Mouse (Mus musculus): ENCODE data around the gene Rimklb. TPM values are rescaled to one million over a fixed set of nuclear protein-coding genes. Genes with fewer than 3 reads are reported as not detected.

Gene Rimklb
- polyA plus RNA-seq, 1 experiment: 0.27 TPM

GRCm38 (mm10) chr6:122505041-122505440 is 6.5 kb upstream of the Rimklb start:
- no peak overlapping the region for H3K4me3 ChIP-seq (ENCODE audit: insufficient read depth, low read depth, low read length)
- no peaks in the 10 kb centered on the region for H3K27me3 ChIP-seq (replicated peaks; ENCODE audit: control insufficient read depth, insufficient read depth, low read length)
- no peaks in the 10 kb centered on the region for H3K36me3 ChIP-seq (ENCODE audit: control insufficient read depth, insufficient read depth, low read length)
- no peak for TF ChIP-seq POLR2A (IDR thresholded peaks at IDR 0.05; ENCODE audit: low read depth, low read length)
- no peak for TF ChIP-seq CTCF (conservative IDR thresholded peaks at IDR 0.05; ENCODE audit: insufficient read depth, insufficient read length, low read depth, low read length)
- DNase-seq: no peak
- no peaks in the 10 kb centered on the region for H3K4me1 ChIP-seq (ENCODE audit: control insufficient read depth, insufficient read depth, low read length)
- no peak overlapping the region for H3K27ac ChIP-seq (ENCODE audit: insufficient read depth, low read depth, low read length)
- WGBS: 34% methylated on average over 4 of the region's 4 CpGs

- no peak for TF ChIP-seq CTCF (conservative IDR thresholded peaks at IDR 0.05; ENCODE audit: insufficient read depth, insufficient read length, low read depth, low read length)
- no peak for TF ChIP-seq POLR2A (IDR thresholded peaks at IDR 0.05; ENCODE audit: low read depth, low read length)
- Histone ChIP-seq H3K27ac (ENCODE audit: insufficient read depth, low read depth, low read length) (no peak overlapping the region), H3K27me3 (replicated peaks; ENCODE audit: control insufficient read depth, insufficient read depth, low read length) (no peaks in the 10 kb centered on the region; the same call in 1 of the 2 replicates), H3K4me1 (ENCODE audit: control insufficient read depth, insufficient read depth, low read length) (0 out of 2 replicates have a peak, but pooled peaks cover 4% of the 10 kb centered on the region), H3K36me3 (ENCODE audit: control insufficient read depth, insufficient read depth, low read length) (no peaks in the 10 kb centered on the region), H3K4me3 (ENCODE audit: insufficient read depth, low read depth, low read length) (no peak overlapping the region)
- DNase-seq: peak; percentile 34
- 33% methylated on average over 5 of the region's 5 CpGs for WGBS
These were observed 2.1 kb downstream of the Rimklb start for GRCm38 (mm10) chr6:122496501-122496900.

DNA sequence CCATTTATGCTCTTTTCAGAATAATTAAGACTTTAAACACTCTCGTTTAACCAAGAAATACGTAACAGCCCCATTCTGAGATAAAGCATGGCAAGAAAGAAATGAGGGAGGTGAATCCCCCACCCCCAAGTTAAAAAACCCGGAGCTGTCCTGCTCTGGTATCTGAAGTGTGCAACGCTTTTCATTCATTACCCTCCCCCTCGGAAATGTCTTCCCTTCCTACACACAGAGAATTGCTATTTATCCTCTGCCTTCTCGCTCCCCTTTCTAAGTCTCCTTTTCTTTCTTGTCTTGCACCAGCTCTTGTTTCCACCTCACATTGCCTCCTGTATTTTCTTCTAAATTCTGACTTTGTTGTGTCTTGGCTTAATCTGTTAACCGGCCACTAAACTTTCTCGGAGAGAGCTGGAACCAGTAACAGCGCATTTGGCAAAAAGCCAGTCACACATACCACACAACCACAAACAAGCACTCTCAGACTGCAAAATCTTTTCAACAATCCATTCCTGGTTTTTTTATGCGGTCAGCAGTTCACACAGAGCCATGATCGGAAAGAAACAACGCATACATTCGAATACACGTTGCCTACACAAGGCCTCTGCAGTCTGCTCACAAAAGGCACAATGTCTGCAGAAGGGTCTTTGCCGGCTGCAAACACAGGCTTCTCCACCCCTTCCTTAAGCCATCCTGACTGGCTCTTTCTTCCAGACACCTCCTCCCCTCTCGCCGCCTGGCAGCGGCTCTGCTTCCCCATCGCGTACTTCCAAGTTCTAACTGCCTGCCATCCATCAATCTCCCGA is 3.3 kb downstream of the Rimklb start:
- no peak overlapping the region for H3K4me3 ChIP-seq (ENCODE audit: insufficient read depth, low read depth, low read length)
- 0 out of 2 replicates have a peak, but pooled peaks cover 4% of the 10 kb centered on the region for H3K4me1 ChIP-seq (ENCODE audit: control insufficient read depth, insufficient read depth, low read length)
- no peak overlapping the region for H3K27ac ChIP-seq (ENCODE audit: insufficient read depth, low read depth, low read length)
- H3K27me3 ChIP-seq (replicated peaks; ENCODE audit: control insufficient read depth, insufficient read depth, low read length): no peaks in the 10 kb centered on the region; the same call in 1 of the 2 replicates
- TF ChIP-seq POLR2A (IDR thresholded peaks at IDR 0.05; ENCODE audit: low read depth, low read length) (no peak), CTCF (conservative IDR thresholded peaks at IDR 0.05; ENCODE audit: insufficient read depth, insufficient read length, low read depth, low read length) (no peak)
- H3K36me3 ChIP-seq (ENCODE audit: control insufficient read depth, insufficient read depth, low read length): no peaks in the 10 kb centered on the region
- WGBS: 11% methylated on average over 21 of the region's 21 CpGs
- peak; percentile 45 for DNase-seq

DNA sequence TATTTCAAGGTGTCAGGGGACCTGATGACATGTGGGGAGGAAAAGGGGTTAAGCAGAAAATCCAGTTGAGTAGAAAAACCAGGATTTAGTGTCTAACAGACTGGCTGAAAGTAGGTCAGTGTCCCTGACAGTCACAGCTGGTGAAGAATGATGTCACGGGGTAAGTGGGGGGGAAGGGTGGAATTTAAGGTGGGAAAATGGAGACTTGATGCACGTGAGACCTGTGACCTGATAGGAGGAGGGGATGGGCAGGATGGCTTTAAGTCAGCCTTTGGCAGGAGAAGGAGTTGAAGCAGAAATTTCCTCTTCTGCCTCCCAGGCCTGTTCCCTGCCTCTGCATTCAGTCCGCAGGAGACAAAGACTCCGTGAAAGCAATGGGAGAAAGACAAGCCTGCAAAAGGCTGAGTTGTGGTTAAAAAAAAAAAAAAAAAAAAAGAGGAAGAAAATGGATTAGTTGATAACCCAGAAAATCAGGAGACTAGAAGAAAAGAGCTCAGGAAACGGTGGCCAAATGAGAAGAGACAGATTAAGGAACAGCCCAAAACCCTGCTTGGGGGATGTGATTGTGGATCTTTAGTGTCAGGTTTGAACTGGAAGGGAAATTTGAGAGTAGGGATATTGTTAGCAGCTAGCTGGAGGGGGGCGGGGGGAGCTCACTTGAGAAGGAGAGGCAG is 4.6 kb downstream of the Rimklb start:
- DNase-seq: no peak
- Histone ChIP-seq H3K27me3 (replicated peaks; ENCODE audit: control insufficient read depth, insufficient read depth, low read length) (no peaks in the 10 kb centered on the region; the same call in 1 of the 2 replicates), H3K27ac (ENCODE audit: insufficient read depth, low read depth, low read length) (no peak overlapping the region), H3K36me3 (ENCODE audit: control insufficient read depth, insufficient read depth, low read length) (no peaks in the 10 kb centered on the region), H3K4me1 (ENCODE audit: control insufficient read depth, insufficient read depth, low read length) (0 out of 2 replicates have a peak, but pooled peaks cover 4% of the 10 kb centered on the region), H3K4me3 (ENCODE audit: insufficient read depth, low read depth, low read length) (no peak overlapping the region)
- TF ChIP-seq CTCF (conservative IDR thresholded peaks at IDR 0.05; ENCODE audit: insufficient read depth, insufficient read length, low read depth, low read length) (no peak), POLR2A (IDR thresholded peaks at IDR 0.05; ENCODE audit: low read depth, low read length) (no peak)
- 86% methylated on average over 6 of the region's 6 CpGs for WGBS

DNA sequence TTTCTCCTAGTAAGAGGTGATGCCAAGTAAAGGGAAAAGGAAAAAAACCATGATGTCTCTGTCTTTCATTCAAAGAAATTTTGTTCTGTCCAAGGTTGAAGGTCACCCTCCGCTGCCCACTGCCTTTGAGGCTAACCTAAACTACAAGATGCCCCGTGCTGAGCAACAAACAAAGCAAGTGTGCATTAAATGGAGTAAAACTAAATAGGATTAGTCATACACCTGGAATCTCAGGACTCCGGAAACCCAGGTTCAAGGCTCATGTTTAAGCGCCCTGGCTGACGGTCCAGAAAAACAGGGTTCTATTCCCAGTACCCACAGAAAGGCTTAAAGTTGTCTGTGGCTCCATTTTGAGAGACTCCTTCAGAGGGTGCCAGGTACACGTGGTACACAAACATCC is 6.1 kb downstream of the Rimklb start:
- Histone ChIP-seq H3K27ac (ENCODE audit: insufficient read depth, low read depth, low read length) (no peak overlapping the region), H3K36me3 (ENCODE audit: control insufficient read depth, insufficient read depth, low read length) (no peaks in the 10 kb centered on the region), H3K4me1 (ENCODE audit: control insufficient read depth, insufficient read depth, low read length) (0 out of 2 replicates have a peak, but pooled peaks cover 4% of the 10 kb centered on the region), H3K27me3 (replicated peaks; ENCODE audit: control insufficient read depth, insufficient read depth, low read length) (no peaks in the 10 kb centered on the region; the same call in 1 of the 2 replicates), H3K4me3 (ENCODE audit: insufficient read depth, low read depth, low read length) (no peak overlapping the region)
- DNase-seq: no peak
- 42% methylated on average over 6 of the region's 6 CpGs for WGBS
- TF ChIP-seq CTCF (conservative IDR thresholded peaks at IDR 0.05; ENCODE audit: insufficient read depth, insufficient read length, low read depth, low read length): no peak
- no peak for TF ChIP-seq POLR2A (IDR thresholded peaks at IDR 0.05; ENCODE audit: low read depth, low read length)

GRCm38 (mm10) chr6:122491557-122491956 is 7.0 kb downstream of the Rimklb start:
- DNase-seq: peak; percentile 90
- WGBS: 1% methylated on average over 16 of the region's 16 CpGs
- Histone ChIP-seq H3K27ac (ENCODE audit: insufficient read depth, low read depth, low read length) (no peak overlapping the region), H3K4me1 (ENCODE audit: control insufficient read depth, insufficient read depth, low read length) (0 out of 2 replicates have a peak, but pooled peaks cover 4% of the 10 kb centered on the region), H3K36me3 (ENCODE audit: control insufficient read depth, insufficient read depth, low read length) (no peaks in the 10 kb centered on the region), H3K4me3 (ENCODE audit: insufficient read depth, low read depth, low read length) (peak overlapping the region; percentile 38), H3K27me3 (replicated peaks; ENCODE audit: control insufficient read depth, insufficient read depth, low read length) (no peaks in the 10 kb centered on the region; the same call in 1 of the 2 replicates)
- TF ChIP-seq POLR2A (IDR thresholded peaks at IDR 0.05; ENCODE audit: low read depth, low read length): no peak
- no peak for TF ChIP-seq CTCF (conservative IDR thresholded peaks at IDR 0.05; ENCODE audit: insufficient read depth, insufficient read length, low read depth, low read length)
